Mouse (Mus musculus): Measurements from ENCODE around the gene Olfr767. TPM values are rescaled to one million over a fixed set of nuclear protein-coding genes. Genes with fewer than 3 reads are reported as not detected.
"Not testable (repeated sequence)": the region's sequence is repeated elsewhere in the genome, so short reads cannot be mapped to it uniquely, and the experiment has no call there.

Gene Olfr767
- total RNA-seq (2021): not detected
- long read RNA-seq, experiment 1: 0 reads
- long read RNA-seq, experiment 2: 0 reads

- not testable (repeated sequence) for DNase-seq (ENCODE audit: low spot score in 2 of 2)
These were observed at the start of gene Olfr767 for GRCm38 (mm10) chr10:129082810-129083209. TSS of gene Olfr767 (minus strand) at chr10:129082910.

DNA sequence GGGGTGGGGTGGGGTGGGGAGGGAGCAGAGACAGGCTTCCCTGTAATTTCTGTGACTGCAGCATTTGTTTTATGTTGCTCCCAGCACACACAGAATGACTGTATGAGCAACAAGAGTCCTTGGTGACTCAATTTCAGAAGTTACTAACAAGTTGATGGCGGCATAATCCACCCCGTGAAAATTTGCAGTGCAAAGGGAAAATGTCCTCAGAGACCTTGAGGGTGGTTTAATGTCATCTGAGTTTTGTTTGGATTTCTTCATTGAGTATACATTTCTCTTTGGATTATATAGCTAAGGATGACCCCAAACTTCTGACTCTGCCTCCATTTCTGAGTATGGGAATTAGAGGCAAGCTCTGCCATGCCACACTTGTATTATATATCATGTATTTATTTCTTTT lies 35.1 kb upstream of the Olfr767 start, which contains the start of gene Olfr769:
TSS of gene Olfr769 (minus strand) at position 101 of the 400 bp plus-strand sequence.
- DNase-seq (ENCODE audit: low spot score in 2 of 2): no peak

- DNase-seq (ENCODE audit: low spot score in 2 of 2): no peak
These were observed 32.4 kb upstream of the Olfr767 start for GRCm38 (mm10) chr10:129115146-129115545.

DNA sequence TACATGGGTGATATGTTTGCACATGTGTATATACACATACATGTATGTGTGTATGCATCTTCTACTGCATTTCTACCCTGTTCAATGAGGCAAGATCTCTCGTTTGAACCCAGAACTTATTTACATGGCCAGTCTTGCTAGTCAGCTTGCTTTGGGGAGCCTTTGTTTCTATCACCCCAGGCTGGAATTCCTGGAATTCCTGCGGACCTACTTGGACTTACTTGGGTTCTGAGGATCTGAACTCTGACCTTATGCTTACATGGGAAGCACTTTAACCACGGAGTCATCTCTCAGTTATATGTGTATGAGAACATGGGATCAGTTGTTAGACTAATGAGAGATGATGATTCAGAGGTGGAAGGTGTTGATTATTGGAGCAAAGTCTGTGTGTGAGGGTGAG lies 18.5 kb upstream of the Olfr767 start:
- DNase-seq (ENCODE audit: low spot score in 2 of 2): no peak

- no peak for DNase-seq (ENCODE audit: low spot score in 2 of 2)
These were observed 16.6 kb upstream of the Olfr767 start, which contains the start of gene Olfr768 for GRCm38 (mm10) chr10:129099275-129099674. TSS of gene Olfr768 (minus strand) at chr10:129099375.

GRCm38 (mm10) chr10:129068877-129069276 lies 13.8 kb downstream of the Olfr767 start, which contains the start of gene Olfr766-ps1:
TSS of gene Olfr766-ps1 (minus strand) at chr10:129068977.
- no peak for DNase-seq (ENCODE audit: low spot score in 2 of 2)

GRCm38 (mm10) chr10:129049898-129050297 lies 32.8 kb downstream of the Olfr767 start, which contains the start of gene Olfr765:
TSS of gene Olfr765 (minus strand) at chr10:129049998.
- DNase-seq (ENCODE audit: low spot score in 2 of 2): not testable (repeated sequence)

GRCm38 (mm10) chr10:129039796-129040195 lies 42.9 kb downstream of the Olfr767 start, which contains the start of gene Olfr764-ps1:
TSS of gene Olfr764-ps1 (minus strand) at chr10:129039896.
- no peak for DNase-seq (ENCODE audit: low spot score in 2 of 2)

DNA sequence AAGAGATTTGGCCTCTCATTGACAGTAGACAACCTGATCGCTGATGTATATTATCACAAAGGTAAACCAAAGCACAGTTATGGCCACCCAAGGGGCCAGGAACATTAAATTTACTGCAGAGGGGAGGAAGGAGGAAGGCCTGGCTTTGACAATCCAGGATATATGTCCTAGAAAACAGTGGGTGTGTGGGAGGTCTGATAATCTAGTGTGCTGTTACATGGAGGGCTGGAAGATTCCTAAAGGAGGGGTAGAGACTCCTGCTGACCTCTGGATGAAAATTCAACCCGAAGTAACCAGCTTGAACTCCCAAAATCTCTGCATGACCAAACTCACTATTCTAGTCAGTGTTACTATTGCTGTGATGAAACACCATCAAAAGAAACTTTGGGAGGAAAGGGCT lies 54.4 kb downstream of the Olfr767 start:
- no peak for DNase-seq (ENCODE audit: low spot score in 2 of 2)

GRCm38 (mm10) chr10:129026018-129026662 lies 56.6 kb downstream of the Olfr767 start:
- DNase-seq (ENCODE audit: low spot score in 2 of 2): peak; percentile 30 to 60

Other genes starting within 250 kb of the Olfr767 start
- gene Gdf11, start 191.2 kb downstream of the Olfr767 start, total RNA-seq (2021): 10 to 100 TPM; 12.5 to 15.2 TPM
- 10 to 100 TPM; 69.1 to 71.4 TPM for gene Cd63, start 181.9 kb downstream of the Olfr767 start, total RNA-seq (2021)
- 1 to 10 TPM; 3.6 to 7.6 TPM for gene Rdh5, start 160.0 kb downstream of the Olfr767 start, total RNA-seq (2021)
- gene Bloc1s1, start 158.9 kb downstream of the Olfr767 start, total RNA-seq (2021): 10 to 100 TPM; 79.8 to 82.3 TPM
- 10 to 100 TPM; 13.5 TPM for gene Itga7, start 149.1 kb downstream of the Olfr767 start, total RNA-seq (2021)
- gene Mettl7b, start 121.9 kb downstream of the Olfr767 start, total RNA-seq (2021): not detected
- gene Olfr9, start 93.5 kb downstream of the Olfr767 start, total RNA-seq (2021): not detected
- gene Olfr763, start 72.1 kb downstream of the Olfr767 start, total RNA-seq (2021): not detected
- not detected for gene Olfr764-ps1, start 43.0 kb downstream of the Olfr767 start, total RNA-seq (2021)
- gene Olfr765, start 32.9 kb downstream of the Olfr767 start, total RNA-seq (2021): not detected
- not detected for gene Olfr766-ps1, start 13.9 kb downstream of the Olfr767 start, total RNA-seq (2021)
- not detected for gene Olfr768, start 16.5 kb upstream of the Olfr767 start, total RNA-seq (2021)
- not detected for gene Olfr769, start 35.0 kb upstream of the Olfr767 start, total RNA-seq (2021)
- not detected for gene Olfr770, start 56.1 kb upstream of the Olfr767 start, total RNA-seq (2021)
- not detected for gene Olfr771, start 81.8 kb upstream of the Olfr767 start, total RNA-seq (2021)
- not detected for gene Olfr772, start 95.0 kb upstream of the Olfr767 start, total RNA-seq (2021)
- gene Olfr773, start 104.5 kb upstream of the Olfr767 start, total RNA-seq (2021): not detected
- not detected for gene Olfr774, start 153.3 kb upstream of the Olfr767 start, total RNA-seq (2021)
- not detected for gene Olfr775, start 165.5 kb upstream of the Olfr767 start, total RNA-seq (2021)
- not detected for gene Olfr776, start 176.2 kb upstream of the Olfr767 start, total RNA-seq (2021)
- not detected for gene Olfr777, start 188.6 kb upstream of the Olfr767 start, total RNA-seq (2021)
- not detected for gene Olfr780, start 235.2 kb upstream of the Olfr767 start, total RNA-seq (2021)
- gene Olfr781, start 245.9 kb upstream of the Olfr767 start, total RNA-seq (2021): not detected